Mouse (Mus musculus): ENCODE results near the gene Itpr1.

Itpr1 gene

GRCm38 (mm10) chr6:108592636-108593035 is 379.7 kb downstream of the Itpr1 start:
- no peak for DNase-seq (ENCODE audit: low spot score in 2 of 2)

- DNase-seq (ENCODE audit: low spot score in 2 of 2): no peak
Observed at GRCm38 (mm10) chr6:108594171-108594841, 381.4 kb downstream of the Itpr1 start.

GRCm38 (mm10) chr6:108598691-108599090 is 385.8 kb downstream of the Itpr1 start:
- no peak for DNase-seq (ENCODE audit: low spot score in 2 of 2)

GRCm38 (mm10) chr6:108599317-108599716 is 386.4 kb downstream of the Itpr1 start:
- no peak for DNase-seq (ENCODE audit: low spot score in 2 of 2)

Data from urinary bladder, adult 18-20 months (tissue).